Mouse (Mus musculus) urinary bladder, adult 18-20 months (tissue): ENCODE data around the gene Supt6.
A peak's percentile ranks its signal among the peaks of the same experiment; 100 is the strongest.

ENCODE experiments used
- DNase-seq, 2 experiments: peaks; one replicate each; pipeline ENCODE4 v3.0.0; 2022; ENCODE audit warnings: low spot score in 2 of 2, mixed read lengths in 2 of 2

Gene Supt6

DNA sequence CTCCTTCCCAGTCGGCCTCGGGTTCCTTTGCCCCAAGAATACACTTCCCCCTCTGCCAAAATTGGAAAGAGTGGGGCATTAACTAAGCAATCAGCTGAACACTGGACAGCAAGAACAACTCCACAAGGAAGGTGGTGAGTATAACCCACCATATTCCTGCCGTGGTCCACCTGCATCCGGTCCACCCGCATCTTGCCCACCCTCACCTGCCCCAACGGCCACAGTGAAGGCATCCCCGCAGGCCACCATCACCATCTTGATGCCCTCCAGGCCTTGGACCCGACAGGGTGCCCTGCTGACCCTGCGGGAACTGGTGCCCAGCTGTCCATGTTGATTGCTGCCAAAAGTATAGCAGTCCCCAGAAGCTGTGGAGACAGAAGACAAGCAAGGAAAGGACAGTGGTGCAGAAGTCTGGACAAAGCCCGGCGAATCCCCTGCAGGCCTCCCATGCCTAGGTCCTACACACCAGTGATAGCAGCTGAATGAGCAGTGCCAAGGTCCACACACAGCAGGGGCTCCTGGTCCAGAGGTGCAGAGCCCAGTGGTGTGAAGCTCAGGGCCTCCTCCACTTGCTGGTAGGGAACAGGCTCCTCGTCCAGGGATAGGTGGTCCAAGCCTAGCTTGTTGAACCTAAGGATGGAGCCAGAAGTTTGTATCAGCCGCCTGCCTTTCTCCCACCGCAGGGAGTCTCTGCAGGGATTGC is 78.4 kb downstream of the Supt6 start:
- no peak for DNase-seq

DNA sequence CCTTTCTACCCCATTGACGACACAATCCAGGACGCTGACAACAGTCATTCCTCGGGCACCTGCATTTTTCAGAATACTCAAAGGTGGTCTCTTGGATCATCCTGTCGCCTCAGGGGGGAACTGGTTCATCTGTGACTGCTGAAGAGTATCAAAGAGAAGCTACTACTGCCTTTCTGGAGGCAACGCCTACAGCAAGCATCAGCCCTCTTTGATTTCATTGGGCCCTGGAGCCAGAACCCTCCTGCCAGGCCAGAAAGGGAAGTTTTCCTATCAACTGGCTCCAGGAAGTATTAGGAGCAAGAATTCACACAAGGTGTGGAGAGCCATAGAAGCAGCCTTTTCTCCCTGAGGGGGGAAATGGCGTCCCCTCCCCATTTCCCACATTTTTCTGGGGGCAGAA is 79.1 kb downstream of the Supt6 start:
- no peak for DNase-seq

DNA sequence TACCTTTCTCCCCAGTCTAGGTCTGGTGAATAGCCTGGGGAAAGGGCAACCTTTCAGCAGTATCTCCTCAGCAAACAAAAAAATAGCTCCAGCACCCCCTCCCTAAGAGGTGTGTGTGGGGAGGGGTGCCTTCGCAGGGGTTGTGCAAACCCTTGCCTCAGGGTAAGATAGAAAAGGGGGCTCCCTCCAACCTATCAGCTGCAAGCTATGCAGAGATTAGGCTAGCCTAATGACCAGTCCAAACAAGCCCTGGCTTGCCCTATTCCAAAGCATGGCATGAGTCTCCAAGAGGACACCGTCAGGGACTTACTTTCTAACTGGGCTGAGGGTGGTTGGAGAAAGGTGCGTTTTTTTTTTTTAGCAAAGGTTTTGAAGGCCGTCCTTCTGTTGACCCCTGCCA is 79.6 kb downstream of the Supt6 start:
- DNase-seq, result no peak

DNA sequence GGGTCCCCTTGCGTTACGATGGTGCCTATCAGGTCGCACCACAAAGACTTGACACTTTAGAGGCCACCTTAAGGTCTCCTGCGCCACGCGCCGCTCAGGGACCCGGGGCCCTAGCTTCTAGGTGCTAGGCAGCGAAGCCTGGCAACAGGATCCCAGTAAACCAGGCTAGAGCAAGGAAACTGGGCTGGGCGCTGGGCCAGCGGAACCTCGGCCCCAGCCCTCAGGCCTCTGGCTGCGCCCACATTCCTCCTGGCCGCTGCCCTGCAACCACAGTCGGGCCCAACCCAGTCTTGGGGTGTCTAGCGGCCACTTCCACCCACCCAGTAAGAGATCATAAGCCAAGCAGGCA is 80.1 kb downstream of the Supt6 start:
- DNase-seq, result peak; percentile 46 to 84

DNA sequence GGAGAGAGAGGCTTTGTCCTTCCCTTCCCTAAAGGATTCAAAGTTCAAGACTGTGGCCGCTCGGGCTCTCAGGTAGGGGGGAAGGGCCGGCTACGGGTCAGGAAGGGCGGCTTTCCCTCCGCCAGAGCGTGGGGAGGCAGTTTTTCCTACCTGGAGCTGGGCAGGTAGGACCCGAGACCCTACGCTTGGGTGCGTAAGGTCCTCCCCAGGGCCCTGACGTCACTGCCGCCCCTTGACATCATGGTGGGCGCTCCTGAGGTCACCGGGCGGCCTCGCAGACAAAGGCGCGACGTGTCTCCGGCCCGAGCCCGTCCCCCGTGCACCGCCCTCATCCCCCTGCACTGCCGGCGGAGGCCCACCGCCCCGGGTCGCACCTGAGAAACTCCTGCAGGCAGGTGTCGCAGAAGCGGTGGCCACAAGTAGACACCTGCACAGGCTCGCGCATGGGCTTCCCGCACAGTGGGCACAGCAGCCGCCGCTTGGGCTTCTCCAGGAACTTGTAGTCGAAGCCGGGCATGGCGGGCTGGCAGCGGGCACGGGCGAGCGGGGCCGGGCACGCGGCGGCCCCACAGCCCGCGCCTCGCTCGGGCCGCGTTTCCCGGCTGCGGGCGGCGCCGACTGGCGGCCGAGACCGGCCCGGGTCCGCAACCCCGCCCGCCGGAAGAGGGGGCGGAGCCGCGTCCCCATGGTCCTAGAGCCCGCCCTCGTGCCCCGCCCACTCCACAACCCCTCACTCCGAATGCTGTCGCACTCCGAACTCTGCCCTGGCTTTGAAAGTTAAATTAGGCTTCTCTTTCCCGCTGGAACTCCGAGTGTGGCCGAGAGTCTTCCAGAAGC is 80.6 kb downstream of the Supt6 start, which contains the start of gene Traf4:
Gene Traf4 (minus strand): TSS at position 666 of the 837 bp plus-strand sequence.
- DNase-seq, result peak in 1 of 2 experiments; percentile 69

DNA sequence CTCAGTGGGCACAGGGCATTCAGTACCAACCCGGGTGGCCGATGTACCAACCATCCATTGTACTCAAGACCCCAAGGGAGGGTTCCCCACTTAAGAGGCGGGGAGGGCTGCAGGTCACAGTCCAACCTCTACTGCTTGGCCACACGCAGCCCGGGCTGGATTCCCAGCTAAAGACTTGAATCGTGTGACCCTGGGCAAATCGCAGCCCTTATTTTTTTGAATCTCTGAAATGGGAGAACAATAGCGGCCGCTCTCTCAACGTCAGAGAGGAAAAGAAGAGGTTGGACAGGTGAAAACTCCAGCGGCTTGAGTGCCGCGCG is 81.2 kb downstream of the Supt6 start:
- no peak for DNase-seq

DNA sequence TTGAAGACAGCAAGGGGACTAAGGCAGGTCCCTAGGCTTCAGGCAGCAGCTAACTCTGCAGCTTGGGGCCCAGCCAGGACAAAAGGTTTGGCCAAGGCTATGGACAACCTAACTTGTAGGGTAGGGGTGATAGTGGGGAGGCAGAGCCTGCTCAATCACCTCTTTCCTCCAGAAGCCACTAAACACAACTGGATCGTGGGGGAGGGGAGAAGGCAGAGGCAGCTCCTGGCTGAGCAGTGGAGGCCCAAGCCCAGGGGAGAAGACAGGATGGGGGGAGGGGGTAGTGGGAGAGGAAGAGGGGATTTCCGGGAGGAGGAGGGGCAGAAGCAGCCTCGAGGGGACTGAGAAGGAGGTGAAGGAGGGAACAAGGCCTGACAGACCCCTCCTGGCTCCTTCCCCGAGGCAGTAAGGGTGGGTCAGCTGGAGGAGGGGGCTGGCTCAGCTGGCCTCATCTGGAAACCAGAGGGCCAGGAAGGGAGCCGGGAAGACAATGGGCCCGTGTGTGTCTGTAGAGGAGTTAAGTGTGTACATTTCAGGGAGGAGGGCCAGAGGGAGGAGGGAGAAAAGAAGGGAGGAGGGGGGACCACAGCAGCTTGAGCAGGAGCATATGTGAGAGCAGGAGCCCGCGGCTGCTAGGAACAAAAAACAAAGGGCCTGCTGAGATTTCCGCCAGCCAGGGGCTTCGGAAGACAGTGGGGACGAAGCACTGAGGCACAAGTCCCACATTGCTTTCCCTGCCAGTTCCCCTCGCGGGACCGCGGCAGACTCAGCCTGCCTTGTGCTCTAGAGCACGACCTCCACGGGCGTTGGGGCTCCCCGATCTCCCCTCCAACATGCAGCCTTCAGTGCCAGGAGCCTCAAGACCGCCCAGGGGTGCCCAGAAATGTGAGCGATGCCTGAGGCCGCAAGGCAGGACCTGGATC is 81.8 kb downstream of the Supt6 start:
- no peak for DNase-seq

DNA sequence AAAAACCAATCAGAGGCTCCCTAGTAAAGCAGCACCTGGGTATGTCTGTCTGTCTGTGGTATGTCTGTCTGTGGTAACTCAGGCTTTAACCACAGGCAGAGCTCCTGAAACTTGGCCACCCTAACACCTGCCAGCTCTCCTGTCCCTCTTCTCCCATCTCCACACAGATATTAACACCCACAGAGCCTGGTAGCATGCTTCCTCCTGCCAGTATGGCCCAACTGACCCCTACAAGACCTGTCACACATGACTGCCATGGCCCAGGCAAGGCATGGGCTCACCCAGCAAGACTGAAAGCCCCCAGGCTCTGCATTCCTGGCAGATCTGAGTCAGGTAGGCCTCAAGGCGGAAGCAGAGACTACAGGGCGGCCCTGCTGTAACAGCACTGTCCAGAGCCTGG is 82.7 kb downstream of the Supt6 start:
- DNase-seq, result no peak

DNA sequence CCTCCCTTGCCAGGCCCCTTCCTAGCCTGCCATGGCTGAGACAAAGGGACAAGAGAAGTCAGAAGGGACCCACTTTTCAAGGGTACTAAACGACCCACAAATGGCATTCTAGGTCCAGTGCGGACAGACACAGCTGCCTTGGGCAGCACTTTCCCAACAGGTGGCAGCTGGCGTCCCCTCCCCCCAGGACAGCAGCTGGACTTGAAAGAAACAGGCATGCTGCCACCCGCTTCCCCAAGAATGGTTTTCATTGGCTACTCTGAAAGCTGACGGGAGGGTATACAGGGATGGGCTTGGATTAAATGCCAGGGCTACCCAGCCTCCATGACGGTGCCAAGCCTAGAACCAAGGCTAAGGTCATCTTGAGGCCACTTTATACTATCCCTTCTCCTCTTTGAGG is 83.3 kb downstream of the Supt6 start:
- no peak for DNase-seq

DNA sequence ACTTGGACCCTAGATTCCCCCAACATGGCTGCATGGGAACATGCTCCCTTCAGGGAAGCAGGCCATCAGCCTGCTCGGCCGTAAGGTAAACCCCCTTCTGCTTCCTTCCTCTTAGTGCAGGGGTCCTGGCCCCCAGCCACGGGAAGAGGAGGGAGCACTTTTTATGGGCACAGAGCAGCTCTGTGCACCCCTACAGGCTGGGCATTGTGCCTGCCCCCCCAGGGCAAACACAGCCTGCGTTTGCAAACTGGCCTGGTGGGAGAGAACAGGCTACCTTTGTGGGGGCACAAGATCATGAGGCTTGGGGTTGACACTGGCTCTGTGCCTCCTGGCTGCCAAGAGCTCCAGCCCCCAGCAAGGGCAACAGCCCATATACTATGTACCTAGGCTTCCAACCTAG is 83.8 kb downstream of the Supt6 start:
- no peak for DNase-seq

DNA sequence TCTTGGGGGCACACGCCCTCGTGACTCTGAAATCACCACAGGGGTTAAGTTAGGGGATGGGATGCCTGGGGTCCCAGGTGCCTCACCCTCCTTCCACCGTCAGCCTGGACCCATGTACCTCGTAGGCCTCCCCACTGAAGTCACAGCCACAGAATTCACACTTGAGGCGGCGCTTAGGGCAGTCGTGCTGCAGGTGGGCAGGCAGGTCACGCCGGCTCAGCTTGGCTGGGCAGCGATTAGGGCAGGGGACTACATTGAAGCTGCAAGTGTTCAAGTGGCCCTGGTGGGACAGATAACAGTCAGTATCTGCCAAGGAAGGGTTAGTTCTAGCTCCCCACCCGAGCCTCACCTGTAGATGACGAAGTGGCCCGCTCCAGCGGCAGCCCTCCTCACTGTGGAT is 84.6 kb downstream of the Supt6 start:
- DNase-seq, result no peak

DNA sequence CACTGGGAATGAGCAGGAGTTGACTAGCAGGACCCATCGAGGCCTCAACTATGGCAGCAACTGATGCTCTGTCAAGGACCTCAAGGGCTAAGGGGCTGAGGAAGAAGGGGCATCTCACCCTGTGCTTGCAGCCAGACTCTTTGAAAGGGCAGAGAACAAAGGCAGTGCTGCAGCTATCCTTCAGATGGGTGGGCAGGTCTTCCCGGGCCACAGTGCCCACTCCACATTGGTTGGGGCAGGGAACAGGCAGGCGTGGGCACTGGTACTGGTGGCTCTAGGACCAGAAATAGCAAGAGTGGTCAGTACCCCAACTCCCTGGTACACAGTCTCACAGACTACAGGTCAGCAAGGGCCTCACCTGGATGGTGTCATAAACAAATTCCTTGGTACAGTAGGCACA is 85.1 kb downstream of the Supt6 start:
- no peak for DNase-seq

DNA sequence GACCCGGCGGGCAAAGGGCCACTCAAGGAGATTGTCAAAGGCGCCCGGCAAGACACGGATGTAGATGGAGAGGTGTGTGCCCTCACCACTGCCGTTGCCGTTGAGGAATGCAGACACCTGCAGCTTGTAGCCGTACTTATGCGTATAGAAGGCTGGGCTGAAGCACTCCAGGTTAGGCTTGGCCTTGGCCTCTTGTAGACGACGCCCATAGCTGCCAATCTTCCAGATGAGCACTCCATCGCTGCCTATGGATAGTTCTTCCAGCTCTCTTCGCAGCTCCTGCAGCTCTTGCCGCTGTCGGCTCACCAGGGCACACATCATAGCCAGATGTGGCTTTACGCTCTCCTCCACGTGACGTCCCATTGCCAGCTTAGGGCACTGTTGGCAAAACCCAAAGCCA is 85.6 kb downstream of the Supt6 start:
- DNase-seq, result no peak

DNA sequence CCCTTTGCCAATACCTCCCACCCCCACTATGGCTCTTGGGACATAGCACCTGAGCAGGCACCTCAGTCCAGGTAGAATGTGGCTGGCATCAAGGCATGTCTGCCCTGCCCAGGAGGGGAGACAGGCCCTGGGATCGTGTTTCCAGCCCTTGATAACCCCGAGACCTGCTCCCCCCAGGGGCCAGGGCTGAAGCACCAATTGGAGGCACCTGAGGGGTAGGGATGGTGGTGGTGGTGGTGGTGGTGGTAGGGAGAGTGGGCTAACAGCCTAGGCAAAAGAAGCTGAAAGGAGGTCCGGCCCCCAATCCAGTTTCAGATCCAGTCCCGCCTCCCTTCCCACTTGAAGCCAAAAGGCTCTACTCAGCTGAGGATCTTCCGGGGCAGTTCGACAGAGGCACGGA is 86.2 kb downstream of the Supt6 start:
- DNase-seq, result no peak

DNA sequence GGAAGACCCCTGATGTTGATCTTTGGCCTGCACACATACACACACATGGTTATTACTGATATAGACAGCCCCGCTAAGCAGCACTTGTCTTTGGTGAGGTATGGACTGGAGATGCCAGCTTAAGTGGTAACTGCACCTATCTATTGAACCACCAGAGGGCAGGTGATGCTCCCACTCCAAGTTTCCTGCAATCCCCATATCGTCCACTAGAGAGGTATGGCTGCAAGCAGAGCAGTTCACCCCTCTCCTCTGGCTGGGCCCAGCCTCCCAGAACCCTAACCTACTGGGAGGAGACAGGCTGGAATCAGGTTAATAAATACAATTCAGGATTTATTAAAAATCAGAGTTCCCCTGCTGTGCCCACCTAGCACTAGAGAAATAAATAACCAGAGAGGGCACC is 86.7 kb downstream of the Supt6 start:
- peak in 1 of 2 experiments; percentile 72 for DNase-seq
